Mouse (Mus musculus) limb, embryonic 10.5 days (tissue): ENCODE data around the gene Ndufv3. TPM values are rescaled to one million over a fixed set of nuclear protein-coding genes. Genes with fewer than 3 reads are reported as not detected.
"Not testable (repeated sequence)": the region's sequence is repeated elsewhere in the genome, so short reads cannot be mapped to it uniquely, and the experiment has no call there.

Experiments
- DNase-seq: peaks from one replicate; pipeline ENCODE4 v3.0.0-alpha.2; 2017; ENCODE audit warnings: low spot score
- H3K27ac ChIP-seq: fragments of 300-500 bp; sonication (generic); 2 replicates; pipeline ENCODE4 v1.5.1; 2016; ENCODE audit warnings: mild to moderate bottlenecking
- H3K27me3 ChIP-seq: fragments of 300-500 bp; sonication (generic); 2 replicates; pipeline ENCODE4 v1.6.1; 2016; ENCODE audit warnings: low read depth, mild to moderate bottlenecking; ENCODE audit not compliant: poor library complexity, severe bottlenecking
- H3K36me3 ChIP-seq: fragments of 300-500 bp; sonication (generic); 2 replicates; pipeline ENCODE4 v1.6.1; 2016; ENCODE audit warnings: mild to moderate bottlenecking, moderate library complexity
- H3K4me1 ChIP-seq: fragments of 300-500 bp; sonication (generic); 2 replicates; pipeline ENCODE4 v1.6.1; 2016
- H3K4me3 ChIP-seq: fragments of 300-500 bp; sonication (generic); 2 replicates; pipeline ENCODE4 v1.5.1; 2016; ENCODE audit warnings: mild to moderate bottlenecking, moderate library complexity
- H3K9me3 ChIP-seq: fragments of 300-500 bp; sonication (generic); replicated peaks from 2 replicates; pipeline ENCODE4 v1.6.1; 2016; ENCODE audit warnings: mild to moderate bottlenecking
- WGBS: fragments of 180-500 bp; shearing (Covaris S2); methylation state at CpG from one replicate; pipeline ENCODE4 v1.1.7; 2016; 5-methylcytosine and 5-hydroxymethylcytosine counted together
- polyA plus RNA-seq: library from polyadenylated mRNA; unstranded; fragments of >200 nt; fragmentation: Nextera tagmentation; extraction: Ambion mirVana; gene quantifications from 2 replicates; pipeline ENCODE4 v1.2.1, GENCODE M21; 2016

Gene Ndufv3
- polyA plus RNA-seq, 1 experiment from 2014 or later = 201 TPM

DNA sequence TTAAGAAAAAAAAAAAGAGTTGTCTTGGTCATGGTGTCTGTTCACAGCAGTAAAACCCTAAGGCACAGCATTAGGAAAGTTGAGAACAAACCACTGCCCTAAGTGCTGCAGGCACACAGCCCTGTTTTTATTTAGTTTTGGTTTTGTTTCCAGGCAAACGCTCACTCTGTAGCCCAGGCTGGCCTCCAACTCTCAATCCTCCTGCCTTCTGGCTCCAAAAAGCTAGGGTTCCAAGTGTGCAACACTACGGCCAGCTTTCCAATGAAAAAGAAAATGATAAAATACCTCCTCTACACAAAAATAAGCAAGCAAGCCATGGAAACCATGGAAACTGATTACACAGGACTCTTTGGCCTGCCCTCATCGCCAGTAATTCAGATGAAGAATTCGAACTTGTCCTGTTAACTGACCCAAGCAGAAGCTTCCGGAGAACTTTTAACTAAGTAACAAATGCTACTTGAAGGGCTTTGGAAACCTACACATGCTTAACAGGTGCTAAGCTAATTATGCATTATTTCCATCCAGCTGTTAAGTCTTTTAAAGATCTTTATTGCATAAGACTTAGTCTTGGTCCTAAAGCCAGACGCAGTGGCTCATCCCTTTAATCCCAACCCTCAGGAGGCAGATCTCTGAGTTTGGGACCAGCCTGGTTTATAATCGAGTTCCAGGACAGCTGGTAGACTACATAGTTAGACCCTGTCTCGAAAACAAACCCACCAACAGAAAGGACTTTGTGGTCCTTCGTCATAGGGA, 26.7 kb downstream of the Ndufv3 start:
- Histone ChIP-seq H3K36me3 (no peaks in the 10 kb centered on the region), H3K27me3 (no peaks in the 10 kb centered on the region), H3K9me3 (no peaks in the 10 kb centered on the region), H3K4me1 (peaks cover 18% of the 10 kb centered on the region), H3K4me3 (no peak overlapping the region), H3K27ac (no peak overlapping the region)
- 91% methylated on average over 9 of the region's 9 CpGs for WGBS
- DNase-seq = no peak

GRCm38 (mm10) chr17:31547974-31548373, 28.1 kb downstream of the Ndufv3 start:
- Histone ChIP-seq H3K9me3 (no peaks in the 10 kb centered on the region), H3K4me1 (peaks cover 11% of the 10 kb centered on the region), H3K4me3 (no peak overlapping the region), H3K36me3 (no peaks in the 10 kb centered on the region), H3K27me3 (no peaks in the 10 kb centered on the region), H3K27ac (peak overlapping the region; percentile 12; the same call in 1 of the 2 replicates)
- 84% methylated on average over 3 of the region's 3 CpGs for WGBS
- DNase-seq = no peak

GRCm38 (mm10) chr17:31549389-31549788, 29.5 kb downstream of the Ndufv3 start:
- Histone ChIP-seq H3K36me3 (no peaks in the 10 kb centered on the region), H3K4me1 (peaks cover 11% of the 10 kb centered on the region), H3K27me3 (no peaks in the 10 kb centered on the region), H3K4me3 (no peak overlapping the region), H3K27ac (no peak overlapping the region), H3K9me3 (no peaks in the 10 kb centered on the region)
- no peak for DNase-seq
- 59% methylated on average over 8 of the region's 8 CpGs for WGBS

DNA sequence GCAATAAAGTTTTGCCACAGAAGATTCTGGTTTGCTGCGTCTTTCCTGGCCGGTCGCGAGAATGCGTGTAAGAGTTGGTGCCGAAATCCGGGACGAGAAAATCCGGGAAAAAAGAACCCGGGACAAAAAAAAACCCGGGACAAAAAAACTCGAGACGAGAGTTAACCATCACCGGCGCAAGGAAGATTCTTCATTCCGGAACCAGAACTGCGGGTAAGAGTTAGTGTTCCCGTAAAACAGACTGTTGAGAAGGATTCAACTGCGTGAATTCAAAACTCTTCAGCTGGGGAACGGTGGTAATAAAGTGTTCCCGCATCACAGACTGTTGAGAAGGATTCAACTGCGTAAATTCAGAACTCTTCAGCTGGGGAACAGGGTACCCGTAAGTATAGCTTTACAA, 32.7 kb downstream of the Ndufv3 start:
- H3K27me3 ChIP-seq, DNase-seq, H3K9me3 ChIP-seq, H3K27ac ChIP-seq, H3K36me3 ChIP-seq, H3K4me3 ChIP-seq: not testable (repeated sequence)
- H3K4me1 ChIP-seq = peaks cover 26% of the 10 kb centered on the region
- 95% methylated on average over 23 of the region's 23 CpGs for WGBS

- Histone ChIP-seq H3K4me1 (peaks cover 30% of the 10 kb centered on the region), H3K27me3 (no peaks in the 10 kb centered on the region), H3K27ac (no peak overlapping the region; the same call in 1 of the 2 replicates), H3K36me3 (no peaks in the 10 kb centered on the region), H3K9me3 (no peaks in the 10 kb centered on the region), H3K4me3 (no peak overlapping the region)
- no peak for DNase-seq
- 79% methylated on average over 4 of the region's 4 CpGs for WGBS
Observed at GRCm38 (mm10) chr17:31556253-31556652, 36.3 kb downstream of the Ndufv3 start.

DNA sequence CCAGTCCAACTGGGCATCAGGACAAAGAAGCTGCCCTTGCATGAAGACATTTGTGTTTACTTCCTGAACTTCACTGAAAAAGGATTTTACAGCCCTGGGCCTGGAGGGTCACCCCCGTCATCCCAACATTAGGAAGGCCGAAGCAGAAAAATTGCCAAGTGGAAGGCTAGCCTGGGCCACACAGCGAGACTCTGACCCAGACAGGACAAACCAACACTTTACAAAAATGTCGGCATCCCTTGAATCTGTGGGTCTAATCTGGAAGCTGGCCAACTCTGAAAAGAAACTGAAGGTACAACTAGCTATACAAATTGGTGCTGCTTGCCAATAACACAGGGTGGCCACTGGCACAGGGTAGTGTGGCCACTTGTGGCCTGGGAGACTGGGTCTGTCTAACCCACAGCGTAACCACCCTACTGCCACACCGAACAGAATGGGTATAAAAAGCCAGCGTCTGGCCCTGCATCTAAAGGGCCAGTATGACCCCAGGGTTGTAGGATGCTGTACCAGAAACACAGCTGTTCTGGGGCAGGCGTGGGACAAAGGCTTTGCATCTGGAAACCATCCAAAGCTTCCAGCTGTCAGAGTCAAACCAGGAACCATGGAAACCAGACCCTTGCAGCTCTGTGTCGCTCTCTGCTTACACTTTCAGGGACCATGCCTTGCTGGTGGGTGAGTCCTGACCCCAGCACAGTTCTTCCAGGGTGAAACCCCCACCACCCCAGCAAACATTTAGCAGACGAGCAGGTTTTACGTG, 37.4 kb downstream of the Ndufv3 start:
- Histone ChIP-seq H3K4me1 (peaks cover 30% of the 10 kb centered on the region), H3K27me3 (no peaks in the 10 kb centered on the region), H3K27ac (peak overlapping the region; percentile 87), H3K9me3 (no peaks in the 10 kb centered on the region), H3K36me3 (no peaks in the 10 kb centered on the region), H3K4me3 (0 out of 2 replicates have a peak overlapping the region, but pooled peaks have one; percentile 9)
- WGBS = 48% methylated on average over 11 of the region's 11 CpGs
- DNase-seq = peak; percentile 80

DNA sequence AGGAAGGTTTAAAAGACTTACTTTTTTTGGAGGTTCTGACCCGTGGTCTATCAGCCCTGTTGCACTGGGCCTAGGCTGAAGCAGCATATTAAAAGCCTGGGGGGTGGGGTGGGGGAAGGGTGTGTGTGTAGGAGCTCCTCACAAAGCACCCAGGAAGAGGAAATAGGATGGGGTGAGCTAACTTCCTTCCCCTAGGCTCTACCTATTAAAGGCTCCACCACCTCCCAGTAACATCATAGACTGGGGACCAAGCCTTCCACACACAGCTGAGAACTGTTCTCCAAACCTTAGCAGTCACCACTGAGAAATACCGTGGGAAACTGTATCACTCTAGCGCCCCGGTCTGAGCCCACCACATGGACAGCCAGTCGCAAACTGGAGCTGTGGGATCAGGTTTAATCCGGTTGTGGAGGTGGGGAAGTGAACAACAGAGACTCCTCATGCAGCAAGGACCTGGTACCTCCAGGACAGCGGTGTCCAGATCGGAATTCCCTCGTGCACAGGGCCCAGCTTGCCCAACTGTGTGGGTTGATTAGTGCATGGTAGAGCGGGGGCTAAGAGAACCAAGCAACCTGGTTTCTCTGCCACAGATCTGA, 38.1 kb downstream of the Ndufv3 start:
- peak; percentile 48 for DNase-seq
- no peaks in the 10 kb centered on the region for H3K9me3 ChIP-seq
- peak overlapping the region; percentile 87 for H3K27ac ChIP-seq
- H3K27me3 ChIP-seq = no peaks in the 10 kb centered on the region
- H3K36me3 ChIP-seq = no peaks in the 10 kb centered on the region
- WGBS = 77% methylated on average over 10 of the region's 10 CpGs
- H3K4me3 ChIP-seq = peak overlapping the region; percentile 9; the same call in 1 of the 2 replicates
- peaks cover 30% of the 10 kb centered on the region for H3K4me1 ChIP-seq

- Histone ChIP-seq H3K27ac (peak overlapping the region; percentile 87; the same call in 1 of the 2 replicates), H3K9me3 (no peaks in the 10 kb centered on the region), H3K27me3 (no peaks in the 10 kb centered on the region), H3K36me3 (no peaks in the 10 kb centered on the region), H3K4me1 (peaks cover 37% of the 10 kb centered on the region), H3K4me3 (no peak overlapping the region)
- no peak for DNase-seq
- WGBS = 89% methylated on average over 11 of the region's 11 CpGs
Observed at GRCm38 (mm10) chr17:31559021-31559789, 39.3 kb downstream of the Ndufv3 start.

DNA sequence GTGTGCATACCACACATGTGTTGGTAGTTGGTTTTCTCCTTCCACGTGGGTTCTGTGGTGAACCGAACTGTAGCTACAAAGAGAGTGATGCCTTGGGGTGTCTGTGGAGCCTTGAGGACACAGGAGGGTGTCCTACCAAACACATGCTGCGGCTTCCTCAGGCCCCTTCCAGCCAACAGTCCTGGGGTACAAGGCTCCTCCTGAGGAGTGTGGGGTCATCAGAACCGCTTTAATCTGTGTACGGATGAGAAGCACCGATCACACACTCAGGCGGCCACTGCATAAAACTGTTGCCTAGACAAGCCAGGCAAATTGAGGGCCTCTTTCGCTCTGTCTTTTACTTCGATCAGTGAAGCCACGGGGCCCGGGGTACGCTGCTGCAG, 43.7 kb downstream of the Ndufv3 start:
- H3K27me3 ChIP-seq = no peaks in the 10 kb centered on the region
- peak overlapping the region; percentile 97 for H3K27ac ChIP-seq
- peaks cover 38% of the 10 kb centered on the region for H3K4me1 ChIP-seq
- peak overlapping the region; percentile 91 for H3K4me3 ChIP-seq
- peak; percentile 67 for DNase-seq
- H3K9me3 ChIP-seq = no peaks in the 10 kb centered on the region
- WGBS = 32% methylated on average over 12 of the region's 12 CpGs
- H3K36me3 ChIP-seq = 0 out of 2 replicates have a peak, but pooled peaks cover 3% of the 10 kb centered on the region

DNA sequence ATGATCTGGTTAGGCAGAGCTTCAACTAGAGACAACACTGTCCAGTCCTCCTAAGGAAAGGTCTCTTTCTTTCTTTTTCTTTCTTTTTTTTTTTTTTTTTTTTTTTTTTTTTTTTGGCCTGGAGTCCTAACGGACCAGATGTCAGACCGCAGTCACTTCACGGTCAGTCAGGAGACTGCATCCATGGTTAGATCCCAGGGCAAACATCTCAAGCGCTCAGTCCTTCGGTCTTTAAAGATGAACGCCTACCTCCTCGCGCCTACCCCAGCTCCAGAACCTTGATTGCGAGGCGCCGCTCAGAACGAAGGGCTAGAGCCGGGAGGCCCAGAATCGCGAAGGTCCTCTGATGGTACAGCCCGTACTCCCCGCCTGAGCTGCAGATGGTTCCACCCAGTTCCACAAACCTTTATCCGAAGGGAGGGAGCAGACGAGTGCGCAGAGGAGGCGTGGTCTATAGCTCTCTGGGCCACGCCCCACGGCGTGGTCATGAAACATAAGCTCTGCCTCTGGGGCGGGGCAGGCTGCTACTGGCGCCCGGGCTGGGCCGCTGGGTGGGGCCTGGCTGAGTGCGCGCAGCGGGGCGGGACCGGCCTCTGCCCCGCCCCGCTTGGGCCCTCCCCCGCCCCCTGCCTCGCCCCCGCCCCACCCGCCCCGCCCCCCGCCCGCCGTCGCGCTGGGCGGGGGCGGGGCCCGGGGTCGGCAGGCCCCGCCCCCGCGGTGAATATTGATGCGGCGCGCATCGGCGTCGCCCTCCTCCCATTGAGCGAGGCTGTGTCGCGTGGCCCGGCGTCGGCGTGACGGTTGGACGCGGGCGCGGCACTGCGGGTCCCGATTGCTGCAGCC, 44.3 kb downstream of the Ndufv3 start, which contains the start of gene Pknox1:
Gene Pknox1, plus strand, starts transcription at position 720 of the 843 bp plus-strand sequence.
- H3K4me1 ChIP-seq = peaks cover 33% of the 10 kb centered on the region
- peak within 1 kb of the TSS; percentile 97 for H3K27ac ChIP-seq
- H3K27me3 ChIP-seq = no peaks in the 10 kb centered on the region
- peak; percentile 99 for DNase-seq
- WGBS = under 1% methylated on average over 52 of the region's 72 CpGs
- H3K36me3 ChIP-seq = 0 out of 2 replicates have a peak, but pooled peaks cover 3% of the 10 kb centered on the region
- H3K9me3 ChIP-seq = no peaks in the 10 kb centered on the region
- peak within 1 kb of the TSS; percentile 91 for H3K4me3 ChIP-seq

GRCm38 (mm10) chr17:31564858-31565140, 44.9 kb downstream of the Ndufv3 start:
- peak overlapping the region; percentile 91 for H3K4me3 ChIP-seq
- H3K27me3 ChIP-seq = no peaks in the 10 kb centered on the region
- H3K9me3 ChIP-seq = no peaks in the 10 kb centered on the region
- H3K27ac ChIP-seq = peak overlapping the region; percentile 97
- WGBS = 2% methylated on average over 33 of the region's 44 CpGs
- 0 out of 2 replicates have a peak, but pooled peaks cover 3% of the 10 kb centered on the region for H3K36me3 ChIP-seq
- DNase-seq = no peak
- H3K4me1 ChIP-seq = peaks cover 33% of the 10 kb centered on the region
